Mouse (Mus musculus) cerebellum, adult (tissue): ENCODE data around the gene Sec63.
A peak's percentile ranks its signal among the peaks of the same experiment; 100 is the strongest.

Experiments
- ATAC-seq: cut with Nextera tagmentation; 2 replicates; pipeline ENCODE4 v1.9.2; 2017; ENCODE audit warnings: mild to moderate bottlenecking, moderate library complexity, mixed read lengths; ENCODE audit not compliant: insufficient number of reproducible peaks, low FRiP score, low TSS enrichment

Sec63 gene

GRCm38 (mm10) chr10:42760999-42761900 lies at the start of gene Sec63:
TSS of gene Sec63 (plus strand) at chr10:42761496.
- peak; percentile 98 for ATAC-seq

- ATAC-seq, result no peak
Measured at GRCm38 (mm10) chr10:42714676-42715075, 46.6 kb upstream of the Sec63 start.

DNA sequence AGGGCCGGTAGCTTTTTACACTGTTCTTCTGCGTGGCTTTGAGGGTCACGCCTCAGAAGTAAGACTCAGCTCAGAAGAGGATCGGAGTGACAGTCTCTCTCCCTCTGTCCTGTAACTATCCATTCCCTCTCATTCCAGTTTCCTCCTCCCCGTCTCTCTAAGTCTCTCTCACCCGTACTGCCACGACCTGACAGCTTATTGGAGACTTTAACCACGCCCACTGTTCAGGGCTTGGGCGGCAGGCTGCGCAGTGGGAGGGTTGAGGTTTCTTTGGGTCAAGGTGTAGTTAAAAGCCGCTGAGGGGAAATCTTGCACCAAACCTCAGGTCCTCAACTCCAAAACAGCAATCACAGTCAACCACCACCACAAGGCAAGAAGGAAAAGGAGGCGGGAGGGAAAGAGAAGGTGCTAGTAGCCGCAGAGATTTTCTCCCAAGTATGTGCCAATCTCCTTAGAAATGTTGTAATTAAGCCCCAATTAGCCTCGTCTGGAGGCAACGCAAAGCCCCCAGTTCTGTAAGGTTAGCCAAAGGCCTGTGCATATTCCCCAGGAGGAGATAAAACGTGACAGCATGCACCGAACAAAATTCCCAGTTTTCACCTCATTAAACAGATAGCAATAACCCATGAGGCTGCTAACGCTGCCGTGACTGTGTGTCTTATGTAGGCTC lies 45.8 kb upstream of the Sec63 start:
- no peak for ATAC-seq

DNA sequence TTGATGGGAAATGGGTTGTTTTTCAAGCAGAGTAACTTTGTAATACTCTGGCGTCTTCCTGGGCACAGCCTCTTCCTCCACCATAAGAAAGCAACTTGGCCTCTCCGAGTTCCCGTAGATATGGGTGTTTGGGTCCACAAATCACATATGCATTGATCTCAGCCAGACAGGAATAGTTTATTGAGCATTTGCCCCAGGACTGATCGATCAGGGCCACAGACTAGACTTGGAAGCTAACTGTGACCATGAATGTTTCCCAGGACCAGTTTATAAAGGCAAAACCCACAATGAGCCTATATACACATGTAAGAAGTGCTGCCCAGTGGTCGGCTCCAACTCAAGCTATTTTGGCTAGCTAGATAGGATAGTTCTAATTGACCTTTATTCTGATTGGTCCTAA lies 39.2 kb upstream of the Sec63 start:
- no peak for ATAC-seq

DNA sequence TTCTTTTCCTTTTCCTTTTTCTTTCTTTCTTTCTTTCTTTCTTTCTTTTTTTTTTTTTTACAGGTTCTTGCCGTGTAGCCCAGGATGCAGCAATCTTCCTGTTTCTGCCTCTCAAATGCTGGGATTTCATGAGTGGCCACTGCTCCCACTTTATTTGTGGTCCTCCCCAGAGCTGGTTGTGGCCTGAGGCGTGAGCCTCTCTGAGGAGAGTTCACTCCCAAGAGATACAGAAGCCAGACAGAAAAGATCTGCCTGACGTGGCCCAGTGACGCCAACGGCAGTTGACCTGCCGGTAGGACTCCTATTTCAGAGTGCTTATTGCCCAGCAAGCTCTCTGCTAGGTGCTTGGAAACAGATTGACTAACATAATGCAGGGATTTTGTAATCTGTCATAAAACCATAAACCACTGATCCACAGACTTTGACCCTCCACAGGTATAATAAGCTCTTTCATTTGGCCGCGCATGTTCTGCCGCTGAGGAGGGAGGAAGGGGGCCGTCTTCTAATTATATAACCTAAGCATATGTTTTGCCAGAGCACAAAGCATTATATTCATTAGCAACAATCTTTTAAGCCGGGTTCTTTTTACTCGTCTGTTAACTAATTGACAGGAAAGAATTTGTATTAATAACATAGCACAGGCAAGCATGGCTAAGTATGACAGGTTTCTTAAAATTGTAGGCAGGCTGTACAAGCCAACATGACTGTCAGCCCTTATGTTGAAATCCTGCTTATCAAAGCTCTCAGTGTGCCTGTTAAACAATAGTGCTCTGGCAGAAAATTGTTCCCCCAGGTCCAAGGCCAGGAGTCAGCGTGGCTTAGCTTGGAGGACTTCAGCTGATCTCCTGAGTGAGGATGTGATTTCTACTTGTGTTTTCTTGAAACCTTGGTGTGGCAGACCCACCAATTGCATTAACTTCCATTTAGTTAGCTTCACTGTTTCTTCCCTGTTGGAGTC lies 37.7 kb upstream of the Sec63 start:
- ATAC-seq, result no peak

DNA sequence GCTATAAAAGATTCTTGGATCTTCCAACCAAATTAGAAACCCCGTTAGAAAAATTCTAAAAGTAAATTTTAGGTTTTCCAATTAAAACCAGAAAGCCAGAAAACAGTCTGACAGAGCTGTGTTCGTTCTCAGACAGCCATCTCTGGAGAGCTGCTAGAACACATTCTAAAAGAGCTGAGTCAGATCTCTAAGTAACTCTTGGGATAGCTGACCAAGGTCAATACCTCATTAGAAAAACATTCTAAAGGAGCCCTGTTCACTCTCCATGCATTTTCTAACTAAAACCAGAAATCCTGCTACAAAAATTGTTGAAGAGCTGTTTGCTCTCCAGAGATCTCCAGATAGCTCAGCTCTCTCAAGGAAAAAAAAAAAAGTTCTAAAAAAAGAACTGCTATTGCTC lies 31.7 kb upstream of the Sec63 start:
- ATAC-seq, result no peak

- no peak for ATAC-seq
Measured at GRCm38 (mm10) chr10:42734546-42735060, 26.7 kb upstream of the Sec63 start.

- ATAC-seq, result no peak
Measured at GRCm38 (mm10) chr10:42751813-42752212, 9.5 kb upstream of the Sec63 start.

DNA sequence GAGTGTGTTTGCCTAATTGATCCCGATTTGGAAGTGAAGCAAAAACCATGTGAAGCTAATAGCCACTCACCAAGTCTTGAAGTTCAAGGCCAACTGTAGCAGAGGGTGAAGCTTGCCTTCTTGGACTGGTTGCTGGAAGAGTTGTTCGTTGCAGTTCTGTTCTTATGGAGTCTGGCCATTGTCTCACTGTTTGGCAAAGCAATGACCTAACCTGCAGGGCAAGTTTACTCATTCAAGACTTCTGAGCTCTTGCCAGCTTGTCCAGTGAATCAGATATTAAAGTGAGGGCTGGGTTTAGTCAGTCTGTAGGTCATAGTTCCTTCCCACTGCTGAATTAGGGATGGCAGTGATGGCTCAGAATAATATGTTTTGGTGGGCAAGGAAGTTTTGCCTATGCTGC lies 7.0 kb upstream of the Sec63 start:
- ATAC-seq, result no peak

- no peak for ATAC-seq
Measured at GRCm38 (mm10) chr10:42759741-42760140, 1.6 kb upstream of the Sec63 start.

DNA sequence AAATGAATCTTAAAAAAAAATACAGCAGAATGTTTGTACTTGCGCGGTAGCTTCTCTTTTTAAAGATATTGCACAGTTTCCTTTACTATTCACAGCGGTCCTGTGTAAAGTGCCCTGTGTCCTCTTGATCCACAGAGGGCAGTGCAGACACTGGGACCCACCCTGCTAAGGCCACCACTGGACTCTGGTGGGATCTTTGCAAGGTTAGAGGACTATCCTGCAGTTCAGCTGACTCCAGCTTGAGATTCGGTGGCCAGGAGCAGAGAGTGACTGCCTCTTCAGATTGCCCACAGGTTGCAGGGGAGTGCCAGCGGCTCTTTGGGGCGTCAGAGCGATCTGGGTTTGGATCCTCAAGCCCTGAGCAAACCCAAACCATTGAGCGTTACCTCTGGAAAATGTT lies 967 bp upstream of the Sec63 start:
- no peak for ATAC-seq

- ATAC-seq, result peak; percentile 54; the same call in 1 of the 2 replicates
Measured at GRCm38 (mm10) chr10:42761901-42762669, 789 bp downstream of the Sec63 start.

- no peak for ATAC-seq
Measured at GRCm38 (mm10) chr10:42762670-42763058, 1.4 kb downstream of the Sec63 start.

DNA sequence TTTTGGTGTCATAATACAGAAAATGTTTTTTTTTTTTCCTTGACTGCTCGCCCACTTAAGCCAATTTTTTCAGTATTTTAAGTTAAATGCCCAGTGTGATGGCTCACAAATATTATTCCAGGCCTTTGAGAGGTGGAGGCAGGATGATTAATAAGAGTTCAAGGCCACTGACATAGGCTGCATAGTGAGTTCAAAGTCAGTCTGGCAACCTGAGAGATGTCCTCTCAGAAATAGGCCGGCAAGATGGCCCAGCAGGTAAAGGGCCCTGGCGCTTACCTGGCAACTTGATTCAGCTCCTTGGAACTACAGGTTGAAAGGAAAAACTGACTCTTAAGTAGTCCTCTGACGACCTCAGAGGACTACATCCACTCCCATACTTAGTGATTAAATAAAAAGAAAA lies 1.9 kb downstream of the Sec63 start:
- ATAC-seq, result no peak

DNA sequence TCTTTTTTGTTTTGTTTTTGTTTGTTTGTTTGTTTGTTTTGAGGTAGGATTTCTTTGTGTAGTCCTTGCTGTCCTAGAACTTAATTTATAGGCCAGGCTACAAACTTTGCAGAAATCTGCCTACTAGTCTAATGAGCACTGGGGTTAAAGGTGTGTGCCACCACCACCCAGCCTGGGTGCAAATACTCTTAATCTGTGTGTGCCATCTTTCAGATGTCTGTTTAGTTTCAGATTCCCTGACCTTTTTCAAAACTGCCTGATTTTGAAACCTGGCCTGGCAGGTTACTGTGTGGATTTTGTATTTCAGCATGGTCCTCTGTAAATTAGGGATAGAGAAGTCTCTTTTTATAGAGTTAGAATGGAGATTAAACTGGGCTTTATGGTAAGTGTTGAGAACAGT lies 4.0 kb downstream of the Sec63 start:
- no peak for ATAC-seq

DNA sequence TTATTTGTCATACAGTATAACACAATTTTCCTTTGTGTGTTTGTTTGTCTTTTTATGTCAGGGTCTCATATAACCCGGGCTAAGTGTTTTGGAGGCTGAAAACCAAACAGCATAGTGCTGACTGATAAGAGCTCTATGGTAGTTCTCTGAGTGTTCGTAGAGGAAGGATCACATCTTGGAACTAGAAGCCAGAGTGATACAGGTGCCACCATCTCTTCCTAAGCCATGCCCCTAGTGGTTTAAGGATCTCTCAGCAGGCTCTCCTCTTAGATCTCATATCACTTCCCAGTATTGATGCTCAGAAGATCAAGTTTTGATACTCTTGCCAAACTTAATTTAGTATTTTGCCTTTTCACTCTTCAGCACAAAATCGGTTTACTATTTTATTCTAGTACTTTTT lies 14.2 kb downstream of the Sec63 start:
- ATAC-seq, result no peak

- no peak for ATAC-seq
Measured at GRCm38 (mm10) chr10:42780753-42781152, 19.5 kb downstream of the Sec63 start.

GRCm38 (mm10) chr10:42781672-42782071 lies 20.4 kb downstream of the Sec63 start:
- ATAC-seq, result no peak

DNA sequence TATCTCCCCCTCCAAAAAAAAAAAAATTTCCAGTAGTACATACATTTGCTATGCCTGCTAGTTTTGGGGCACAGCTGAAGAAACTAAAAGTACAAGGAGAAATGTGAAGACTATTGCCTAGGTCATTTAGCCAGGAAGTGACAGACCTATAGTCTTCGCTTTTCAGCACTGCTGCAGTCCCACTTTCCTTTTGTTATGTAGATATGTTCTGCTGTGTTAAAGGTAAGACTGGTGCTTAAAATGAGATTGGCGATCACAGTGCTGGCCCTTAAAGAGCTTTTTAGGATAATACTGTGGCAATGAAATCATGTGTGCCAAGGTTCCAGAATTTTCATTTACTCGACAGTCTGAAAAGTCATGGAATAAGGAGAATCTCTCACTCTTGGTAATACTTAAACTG lies 39.6 kb downstream of the Sec63 start:
- no peak for ATAC-seq

- ATAC-seq, result no peak
Measured at GRCm38 (mm10) chr10:42825923-42826322, 64.6 kb downstream of the Sec63 start.
